ENCODE assay signal across 8 mouse cellular contexts in genomic region chr11:53443861-53444260, GRCm38 (mm10). TPM values are rescaled to one million over a fixed set of nuclear protein-coding genes. Genes with fewer than 3 reads are reported as not detected.
A peak's percentile ranks its signal among the peaks of the same experiment; 100 is the strongest.
DNase-seq lines count a peak whose midpoint lies in the region; TF ChIP-seq lines count a peak whose summit lies in the region.

No protein-coding gene starts in this region.

- no peak overlapping the region for H3K4me3 ChIP-seq in left cerebral cortex, adult 2 months

- peak; percentile 65 for TF ChIP-seq CTCF in left cerebral cortex, adult 2 months (IDR thresholded peaks at IDR 0.05)

- intact Hi-C loops in left cerebral cortex, adult 2 months (cut with DNase I) = no loop called here

- no peaks in the 10 kb centered on the region for H3K36me3 ChIP-seq in splenic B cell, adult 2 months (ENCODE audit: control insufficient read depth, insufficient read depth, low read length, poor library complexity, severe bottlenecking)

- H3K27ac ChIP-seq in left cerebral cortex, adult 2 months = no peak overlapping the region

- DNase-seq in adrenal gland, adult (ENCODE audit: inconsistent age in 2 of 2, low spot score in 1 of 2) = peak; percentile 65 to 83
- no peak for DNase-seq in adrenal gland, postnatal 4 days (ENCODE audit: low spot score in 2 of 2)
- DNase-seq in left cerebral cortex, adult 2 months (ENCODE audit: extremely low spot score in 1 of 2, low spot score in 2 of 2) = no peak
- no peak for DNase-seq in left cerebral cortex, adult 11 months (ENCODE audit: low spot score)
- peak; percentile 59 for DNase-seq in kidney, postnatal 10 days
- DNase-seq in splenic B cell, adult 2 months (ENCODE audit: low read depth, low spot score) = peak; percentile 30
- DNase-seq in urinary bladder, postnatal 25 days (ENCODE audit: low spot score) = no peak
- DNase-seq in urinary bladder, adult 18-20 months (ENCODE audit: low spot score in 2 of 2) = no peak

- H3K27me3 ChIP-seq in splenic B cell, adult 2 months (ENCODE audit: control insufficient read depth, insufficient read depth, low read length, poor library complexity, severe bottlenecking) = no peaks in the 10 kb centered on the region

RNA-seq across cellular contexts. Expression of gene Gdf9, which starts 13.0 kb away (rescaled TPM):
- 1 to 10 TPM in 1 of 2 experiments, under 1 TPM in 1; 0.85 to 1.1 TPM for total RNA-seq in adrenal gland, postnatal 4 days (2021)
- total RNA-seq in left cerebral cortex, adult 2 months (2021) = 1 to 10 TPM in 1 of 2 experiments, under 1 TPM in 1; 0.89 to 1.1 TPM

RNA-seq across cellular contexts. Expression of gene Gm10447, which starts 13.0 kb away (rescaled TPM):
- total RNA-seq in adrenal gland, postnatal 4 days (2021) = under 1 TPM; 0.36 to 0.51 TPM
- total RNA-seq in left cerebral cortex, adult 2 months (2021) = under 1 TPM; 0.33 to 0.34 TPM

RNA-seq across cellular contexts. Expression of gene Shroom1, which starts 13.1 kb away (rescaled TPM):
- 1 to 10 TPM; 4.5 to 5.8 TPM for total RNA-seq in adrenal gland, postnatal 4 days (2021)
- total RNA-seq in left cerebral cortex, adult 2 months (2021) = 1 to 10 TPM; 5.4 to 6.3 TPM

RNA-seq across cellular contexts. Expression of gene Uqcrq, which starts 13.2 kb away (rescaled TPM):
- 100 to 1,000 TPM; 559 to 683 TPM for total RNA-seq in adrenal gland, postnatal 4 days (2021)
- total RNA-seq in left cerebral cortex, adult 2 months (2021) = 100 to 1,000 TPM; 388 to 436 TPM

RNA-seq across cellular contexts. Expression of gene Leap2, which starts 20.9 kb away (rescaled TPM):
- total RNA-seq in adrenal gland, postnatal 4 days (2021) = 1 to 10 TPM in 1 of 2 experiments, not detected in 1; 7.2 TPM
- not detected for total RNA-seq in left cerebral cortex, adult 2 months (2021)

Comparison
In these comparisons a context has a peak if more than half of its experiments do, and no peak if none do; other contexts are left out.
1. DNase-seq: peak in adrenal gland, adult (2 of 2), kidney, postnatal 10 days (single experiment) and splenic B cell, adult 2 months (single experiment); none in adrenal gland, postnatal 4 days (0 of 2), left cerebral cortex, adult 2 months (0 of 2), left cerebral cortex, adult 11 months (single experiment), urinary bladder, postnatal 25 days (single experiment) and urinary bladder, adult 18-20 months (0 of 2).